Mouse (Mus musculus) lung, embryonic 16.5 days (tissue): Measurements from ENCODE around the gene Flvcr1. TPM values are rescaled to one million over a fixed set of nuclear protein-coding genes. Genes with fewer than 3 reads are reported as not detected.
"Not testable (repeated sequence)": the region's sequence is repeated elsewhere in the genome, so short reads cannot be mapped to it uniquely, and the experiment has no call there.

ENCODE experiments used
- ATAC-seq: fragments of 200-750 bp; cut with Nextera tagmentation; 2 replicates; pipeline ENCODE4 v1.8.0; 2017; ENCODE audit warnings: low read depth, mild to moderate bottlenecking, moderate library complexity
- H3K27ac ChIP-seq: fragments of 300-500 bp; sonication (generic); 2 replicates; pipeline ENCODE4 v1.5.1; 2014; ENCODE audit warnings: mild to moderate bottlenecking, control low read depth, low read length
- H3K27me3 ChIP-seq: fragments of 300-500 bp; sonication (generic); 2 replicates; pipeline ENCODE4 v1.6.1; 2014; ENCODE audit warnings: low read depth, low read length, mixed read lengths; ENCODE audit not compliant: control insufficient read depth, insufficient read depth
- H3K36me3 ChIP-seq: fragments of 300-500 bp; sonication (generic); 2 replicates; pipeline ENCODE4 v1.6.1; 2014; ENCODE audit warnings: low read length; ENCODE audit not compliant: control insufficient read depth, insufficient read depth
- H3K4me1 ChIP-seq: fragments of 300-500 bp; sonication (generic); replicated peaks from 2 replicates; pipeline ENCODE4 v1.6.1; 2014; ENCODE audit warnings: low read length, mixed read lengths; ENCODE audit not compliant: control insufficient read depth, insufficient read depth
- H3K4me2 ChIP-seq: fragments of 300-500 bp; sonication (generic); 2 replicates; pipeline ENCODE4 v1.6.1; 2014; ENCODE audit warnings: low read depth, low read length, control low read depth
- H3K4me3 ChIP-seq: fragments of 300-500 bp; sonication (generic); 2 replicates; pipeline ENCODE4 v1.5.1; 2014; ENCODE audit warnings: mild to moderate bottlenecking, low read length, control low read depth
- H3K9ac ChIP-seq: fragments of 300-500 bp; sonication (generic); 2 replicates; pipeline ENCODE4 v1.6.1; 2014; ENCODE audit warnings: low read length, control low read depth
- H3K9me3 ChIP-seq: fragments of 300-500 bp; sonication (generic); 2 replicates; pipeline ENCODE4 v1.6.1; 2016; ENCODE audit warnings: low read length; ENCODE audit not compliant: control insufficient read depth
- WGBS: fragments of 180-500 bp; shearing (Covaris S2); extraction: QIAGEN DNeasy Blood & Tissue Kit; methylation state at CpG from one replicate; pipeline ENCODE4 v1.1.7; 2014; 5-methylcytosine and 5-hydroxymethylcytosine counted together
- polyA plus RNA-seq: library from polyadenylated mRNA; unstranded; fragments of >200 nt; fragmentation: Nextera tagmentation; extraction: Ambion mirVana; gene quantifications from 2 replicates; pipeline ENCODE4 v1.2.1, GENCODE M21; 2015

Flvcr1 gene
- polyA plus RNA-seq, 1 experiment from 2014 or later: 3.6 TPM

- H3K9me3 ChIP-seq: no peaks in the 10 kb centered on the region
- H3K27me3 ChIP-seq: no peaks in the 10 kb centered on the region
- WGBS: 93% methylated on average over 2 of the region's 2 CpGs
These were observed 19.3 kb upstream of the Flvcr1 start for GRCm38 (mm10) chr1:191045264-191045663.

GRCm38 (mm10) chr1:191042688-191043087 lies 16.7 kb upstream of the Flvcr1 start:
- no peak overlapping the region for H3K4me2 ChIP-seq
- ATAC-seq: no peak
- no peaks in the 10 kb centered on the region for H3K4me1 ChIP-seq
- no peak overlapping the region for H3K9ac ChIP-seq
- H3K9me3 ChIP-seq: no peaks in the 10 kb centered on the region
- no peak overlapping the region for H3K27ac ChIP-seq
- H3K4me3 ChIP-seq: no peak overlapping the region
- no peaks in the 10 kb centered on the region for H3K27me3 ChIP-seq
- 24% methylated on average over 3 of the region's 3 CpGs for WGBS
- no peaks in the 10 kb centered on the region for H3K36me3 ChIP-seq

More at GRCm38 (mm10) chr1:191045264-191045663, 19.3 kb upstream of the Flvcr1 start:
- Histone ChIP-seq H3K4me2 (no peak overlapping the region), H3K9ac (no peak overlapping the region), H3K27ac (no peak overlapping the region), H3K4me3 (no peak overlapping the region), H3K36me3 (no peaks in the 10 kb centered on the region), H3K4me1 (no peaks in the 10 kb centered on the region)
- no peak for ATAC-seq

GRCm38 (mm10) chr1:191042106-191042505 lies 16.1 kb upstream of the Flvcr1 start:
- no peak for ATAC-seq
- WGBS: 70% methylated on average over 5 of the region's 5 CpGs
- no peak overlapping the region for H3K27ac ChIP-seq

GRCm38 (mm10) chr1:191041352-191041751 lies 15.4 kb upstream of the Flvcr1 start:
- no peak for ATAC-seq
- Histone ChIP-seq H3K9ac (no peak overlapping the region), H3K9me3 (no peaks in the 10 kb centered on the region), H3K4me2 (no peak overlapping the region), H3K4me1 (no peaks in the 10 kb centered on the region), H3K36me3 (no peaks in the 10 kb centered on the region), H3K27ac (no peak overlapping the region), H3K4me3 (no peak overlapping the region), H3K27me3 (no peaks in the 10 kb centered on the region)

More at GRCm38 (mm10) chr1:191042106-191042505, 16.1 kb upstream of the Flvcr1 start:
- H3K9me3 ChIP-seq: no peaks in the 10 kb centered on the region
- H3K36me3 ChIP-seq: no peaks in the 10 kb centered on the region
- no peaks in the 10 kb centered on the region for H3K27me3 ChIP-seq
- H3K4me1 ChIP-seq: no peaks in the 10 kb centered on the region
- no peak overlapping the region for H3K4me2 ChIP-seq
- no peak overlapping the region for H3K9ac ChIP-seq
- H3K4me3 ChIP-seq: no peak overlapping the region

GRCm38 (mm10) chr1:191037999-191038398 lies 12.0 kb upstream of the Flvcr1 start:
- no peaks in the 10 kb centered on the region for H3K4me1 ChIP-seq
- no peaks in the 10 kb centered on the region for H3K27me3 ChIP-seq
- no peak for ATAC-seq
- H3K9ac ChIP-seq: no peak overlapping the region
- H3K27ac ChIP-seq: no peak overlapping the region
- no peak overlapping the region for H3K4me2 ChIP-seq
- H3K36me3 ChIP-seq: no peaks in the 10 kb centered on the region
- 88% methylated on average over 4 of the region's 4 CpGs for WGBS
- H3K9me3 ChIP-seq: no peaks in the 10 kb centered on the region
- H3K4me3 ChIP-seq: no peak overlapping the region

GRCm38 (mm10) chr1:191036554-191037334 lies 10.8 kb upstream of the Flvcr1 start, which contains the start of gene Spata45:
Gene Spata45 (plus strand): TSS chr1:191036639.
- no peak for ATAC-seq
- Histone ChIP-seq H3K27ac (no peak within 1 kb of the TSS), H3K9me3 (no peaks in the 10 kb centered on the region), H3K4me3 (no peak within 1 kb of the TSS), H3K9ac (no peak within 1 kb of the TSS), H3K4me2 (no peak within 1 kb of the TSS), H3K4me1 (no peaks in the 10 kb centered on the region), H3K36me3 (no peaks in the 10 kb centered on the region), H3K27me3 (no peaks in the 10 kb centered on the region)
- 57% methylated on average over 6 of the region's 6 CpGs for WGBS

GRCm38 (mm10) chr1:191035649-191036048 lies 9.7 kb upstream of the Flvcr1 start:
- 27% methylated on average over 4 of the region's 4 CpGs for WGBS
- no peaks in the 10 kb centered on the region for H3K9me3 ChIP-seq
- no peak overlapping the region for H3K4me3 ChIP-seq
- H3K36me3 ChIP-seq: no peaks in the 10 kb centered on the region
- no peak overlapping the region for H3K4me2 ChIP-seq
- no peaks in the 10 kb centered on the region for H3K27me3 ChIP-seq
- no peak overlapping the region for H3K27ac ChIP-seq
- no peak overlapping the region for H3K9ac ChIP-seq
- no peak for ATAC-seq
- no peaks in the 10 kb centered on the region for H3K4me1 ChIP-seq

GRCm38 (mm10) chr1:191030922-191031425 lies 5.0 kb upstream of the Flvcr1 start:
- ATAC-seq, H3K4me3 ChIP-seq, H3K4me1 ChIP-seq, H3K9me3 ChIP-seq, H3K27ac ChIP-seq, H3K9ac ChIP-seq, H3K4me2 ChIP-seq, H3K36me3 ChIP-seq, H3K27me3 ChIP-seq: not testable (repeated sequence)
- WGBS: 43% methylated on average over 6 of the region's 6 CpGs

- H3K27me3 ChIP-seq: no peaks in the 10 kb centered on the region
- H3K9ac ChIP-seq: no peak overlapping the region
These were observed 4.2 kb upstream of the Flvcr1 start for GRCm38 (mm10) chr1:191030182-191030581.

More at GRCm38 (mm10) chr1:191030182-191030581, 4.2 kb upstream of the Flvcr1 start:
- peaks cover 7% of the 10 kb centered on the region for H3K4me1 ChIP-seq
- no peaks in the 10 kb centered on the region for H3K36me3 ChIP-seq
- H3K4me2 ChIP-seq: no peak overlapping the region
- WGBS: 54% methylated on average over 10 of the region's 10 CpGs
- no peak for ATAC-seq
- H3K27ac ChIP-seq: no peak overlapping the region
- no peaks in the 10 kb centered on the region for H3K9me3 ChIP-seq
- no peak overlapping the region for H3K4me3 ChIP-seq
